Mouse (Mus musculus): ENCODE data around the gene Slc44a5.

GRCm38 (mm10) chr3:154215309-154215708 is 242.1 kb downstream of the Slc44a5 start:
- TF ChIP-seq POLR2A (IDR thresholded peaks at IDR 0.05; ENCODE audit: borderline replicate concordance, extremely low read depth, low read depth, low read length) (no peak), CTCF (IDR thresholded peaks at IDR 0.05; ENCODE audit: insufficient read depth, low read length) (no peak)
